Mouse (Mus musculus) embryo, embryonic 10.5 days (tissue): ENCODE data around the gene Iqce.

ENCODE experiments used
- DNase-seq: peaks from one replicate; pipeline ENCODE4 v3.0.0-alpha.2; 2015; ENCODE audit warnings: low spot score

The Iqce gene

DNA sequence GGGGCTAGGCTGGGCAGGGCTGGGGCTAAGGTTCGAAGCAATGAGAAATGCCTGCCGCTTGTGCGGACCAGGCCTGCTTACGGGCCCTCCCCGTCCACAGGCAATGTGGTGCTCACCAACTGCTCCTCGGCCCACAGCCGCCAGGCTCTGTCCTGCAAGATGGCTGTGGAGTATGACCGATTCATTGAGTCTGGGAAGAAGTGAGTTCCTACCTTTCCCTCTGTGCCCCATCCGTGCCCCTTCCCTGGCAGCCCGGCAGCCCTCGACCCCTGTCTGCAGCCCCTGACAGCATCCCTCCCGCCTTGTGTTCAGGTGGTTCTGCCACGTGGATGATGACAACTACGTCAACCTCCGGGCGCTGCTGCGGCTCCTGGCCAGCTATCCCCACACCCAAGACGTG is 90.0 kb downstream of the Iqce start:
- no peak for DNase-seq
